Mouse (Mus musculus) Patski (cell line): ENCODE measurements around the gene Rbfox1. TPM values are rescaled to one million over a fixed set of nuclear protein-coding genes. Genes with fewer than 3 reads are reported as not detected.

Experiments
- ATAC-seq: fragments of 100-300 bp; one replicate; pipeline ENCODE4 v1.8.0; 2021
- CTCF ChIA-PET: fragments of 350-600 bp; sonication (Branson Sonifier 250); formaldehyde crosslinking; loops from one replicate; lab custom pipeline; 2022; ENCODE audit warnings: inconsistent platforms; lab: Charles Lee
- POLR2A ChIA-PET: fragments of 350-600 bp; sonication (Branson Sonifier 250); formaldehyde crosslinking; loops from one replicate; lab custom pipeline; 2022; ENCODE audit warnings: antibody characterized with exemption, inconsistent platforms; lab: Charles Lee
- DNase-seq: peaks from one replicate; pipeline ENCODE4 v3.0.0-alpha.2; 2011; ENCODE audit warnings: low read depth, low spot score
- H3K27me3 ChIP-seq: fragments of 371-371 bp; one replicate; pipeline ENCODE4 v1.5.1; 2021
- CTCF ChIP-seq: fragments of 100-300 bp; IDR thresholded peaks from one replicate; pipeline ENCODE4 v1.5.1; 2021
- in situ Hi-C: fragments of 300-500 bp; cut with MboI; formaldehyde crosslinking; loops from 3 replicates; pipeline ENCODE4 v1.11.1; 2018; ENCODE audit warnings: low pct_unique_long_range_greater_than_20kb, mixed read lengths
- polyA plus RNA-seq: library from polyadenylated mRNA; unstranded; gene quantifications from one replicate; pipeline ENCODE4 v1.2.3, GENCODE M21; 2021

Rbfox1 gene
- polyA plus RNA-seq, 1 experiment from 2014 or later: not detected

- CTCF ChIA-PET: no interaction called here
- POLR2A ChIA-PET: no interaction called here
- ATAC-seq (no peak), DNase-seq (no peak)
- TF ChIP-seq CTCF: no peak
- in situ Hi-C loops: no loop called here
- H3K27me3 ChIP-seq: no peaks in the 10 kb centered on the region
These were observed 1572.4 kb downstream of the Rbfox1 start for GRCm38 (mm10) chr16:7457571-7457970.
